Mouse (Mus musculus) heart, embryonic 11.5 days (tissue): Measurements from ENCODE around the gene Ptpa. TPM values are rescaled to one million over a fixed set of nuclear protein-coding genes. Genes with fewer than 3 reads are reported as not detected.

ENCODE experiments used
- ATAC-seq: fragments of 200-750 bp; cut with Nextera tagmentation; replicated peaks from 2 replicates; pipeline ENCODE4 v1.8.0; 2017; ENCODE audit warnings: moderate library complexity; ENCODE audit not compliant: insufficient number of reproducible peaks, low FRiP score, low TSS enrichment
- H3K27ac ChIP-seq: fragments of 300-500 bp; sonication (generic); 2 replicates; pipeline ENCODE4 v1.5.1; 2014; ENCODE audit warnings: mild to moderate bottlenecking, low read depth, low read length
- H3K27me3 ChIP-seq: fragments of 300-500 bp; sonication (generic); 2 replicates; pipeline ENCODE4 v1.6.1; 2014; ENCODE audit warnings: mild to moderate bottlenecking, low read length, mixed read lengths; ENCODE audit not compliant: control insufficient read depth, insufficient read depth
- H3K36me3 ChIP-seq: fragments of 300-500 bp; sonication (generic); 2 replicates; pipeline ENCODE4 v1.6.1; 2014; ENCODE audit warnings: mild to moderate bottlenecking, low read length, moderate library complexity, mixed read lengths; ENCODE audit not compliant: control insufficient read depth, insufficient read depth
- H3K4me1 ChIP-seq: fragments of 300-500 bp; sonication (generic); 2 replicates; pipeline ENCODE4 v1.6.1; 2014; ENCODE audit warnings: low read length; ENCODE audit not compliant: control insufficient read depth, insufficient read depth
- H3K4me2 ChIP-seq: fragments of 300-500 bp; sonication (generic); 2 replicates; pipeline ENCODE4 v1.6.1; 2014; ENCODE audit warnings: mild to moderate bottlenecking, moderate library complexity
- H3K4me3 ChIP-seq: fragments of 300-500 bp; sonication (generic); 2 replicates; pipeline ENCODE4 v1.5.1; 2014; ENCODE audit warnings: low read depth, low read length
- H3K9ac ChIP-seq: fragments of 300-500 bp; sonication (generic); 2 replicates; pipeline ENCODE4 v1.6.1; 2014; ENCODE audit warnings: mild to moderate bottlenecking, low read depth, low read length, moderate library complexity
- H3K9me3 ChIP-seq: fragments of 300-500 bp; sonication (generic); replicated peaks from 2 replicates; pipeline ENCODE4 v1.6.1; 2016; ENCODE audit warnings: low read length; ENCODE audit not compliant: control insufficient read depth
- WGBS: fragments of 180-500 bp; shearing (Covaris S2); extraction: QIAGEN DNeasy Blood & Tissue Kit; methylation state at CpG from one replicate; pipeline ENCODE4 v1.1.7; 2014; ENCODE audit not compliant: insufficient replicate concordance; 5-methylcytosine and 5-hydroxymethylcytosine counted together
- polyA plus RNA-seq: library from polyadenylated mRNA; unstranded; fragments of >200 nt; fragmentation: Nextera tagmentation; extraction: Ambion mirVana; gene quantifications from 2 replicates; pipeline ENCODE4 v1.2.1, GENCODE M21; 2014

Ptpa gene
- polyA plus RNA-seq, 1 experiment from 2014 or later = 63.5 TPM

DNA sequence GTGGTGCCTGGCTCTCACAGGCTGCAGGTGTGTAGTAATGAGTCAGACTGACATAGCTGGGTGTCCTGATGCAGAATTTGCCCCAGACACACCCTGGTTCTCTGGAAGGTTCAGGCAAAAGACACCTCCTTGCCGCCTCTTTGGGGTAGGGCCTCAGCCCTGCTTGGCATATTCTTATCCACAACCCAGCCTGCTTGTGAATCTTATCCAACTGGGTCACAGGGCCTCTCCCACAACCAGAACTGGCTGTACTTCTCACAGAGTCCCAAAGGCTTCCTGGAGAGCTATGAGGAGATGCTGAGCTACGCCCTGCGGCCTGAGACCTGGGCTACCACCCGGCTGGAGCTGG, 34.5 kb upstream of the Ptpa start:
- Histone ChIP-seq H3K36me3 (peaks cover 37% of the 10 kb centered on the region), H3K27me3 (no peaks in the 10 kb centered on the region), H3K4me3 (no peak overlapping the region), H3K4me2 (no peak overlapping the region), H3K27ac (no peak overlapping the region), H3K9ac (no peak overlapping the region), H3K4me1 (no peaks in the 10 kb centered on the region), H3K9me3 (no peaks in the 10 kb centered on the region)
- 89% methylated on average over 4 of the region's 4 CpGs for WGBS
- 0 out of 2 replicates have a peak, but pooled peaks have one; percentile 11 for ATAC-seq

DNA sequence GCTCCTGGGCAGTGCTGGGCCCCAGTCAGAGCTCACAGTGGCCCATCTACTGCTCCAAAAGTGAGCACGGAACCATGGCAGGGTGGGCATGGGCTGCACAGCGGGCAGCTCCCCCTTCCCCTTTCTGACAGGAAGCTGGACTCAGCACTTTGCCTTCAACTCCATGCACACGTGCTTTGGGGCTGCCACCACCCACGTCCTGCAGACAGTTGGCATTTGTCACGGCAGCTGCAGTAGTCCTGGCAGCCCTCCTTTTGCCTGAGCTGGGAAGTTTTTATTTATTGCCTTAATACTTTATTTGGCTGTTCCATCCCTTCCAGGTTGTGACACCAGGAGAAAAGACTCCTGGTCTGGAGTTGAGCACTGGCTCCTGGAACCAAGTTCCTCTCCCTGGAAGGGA, 31.0 kb upstream of the Ptpa start:
- Histone ChIP-seq H3K27me3 (no peaks in the 10 kb centered on the region), H3K9ac (no peak overlapping the region), H3K27ac (peak overlapping the region; percentile 19; the same call in 1 of the 2 replicates), H3K4me3 (no peak overlapping the region), H3K36me3 (peaks cover 20% of the 10 kb centered on the region), H3K4me2 (no peak overlapping the region), H3K9me3 (no peaks in the 10 kb centered on the region), H3K4me1 (no peaks in the 10 kb centered on the region)
- WGBS = 82% methylated on average over 5 of the region's 5 CpGs
- no peak for ATAC-seq

DNA sequence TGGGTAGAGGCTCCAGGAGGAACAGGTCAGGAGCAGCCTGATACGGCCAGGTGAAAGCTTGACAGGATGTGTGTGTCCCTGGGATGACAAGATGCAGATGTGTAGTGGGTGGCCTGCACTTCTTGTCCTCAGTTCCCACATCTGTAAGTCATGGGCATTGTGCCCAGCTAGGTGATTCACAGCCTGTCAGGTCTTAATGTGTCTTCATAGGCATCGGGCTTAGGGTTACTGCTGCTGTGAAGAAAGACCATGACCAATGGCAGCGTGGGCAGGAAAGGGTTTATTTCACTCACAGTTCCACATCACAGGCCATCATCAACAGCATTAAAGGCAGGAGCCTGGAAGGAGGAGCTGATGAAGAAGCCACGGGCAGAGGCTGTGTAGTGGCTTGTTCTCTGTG, 30.2 kb upstream of the Ptpa start:
- H3K9ac ChIP-seq = no peak overlapping the region
- H3K9me3 ChIP-seq = no peaks in the 10 kb centered on the region
- no peak overlapping the region for H3K4me2 ChIP-seq
- WGBS = 84% methylated on average over 4 of the region's 4 CpGs
- H3K4me1 ChIP-seq = no peaks in the 10 kb centered on the region
- H3K27me3 ChIP-seq = no peaks in the 10 kb centered on the region
- H3K4me3 ChIP-seq = no peak overlapping the region
- no peak overlapping the region for H3K27ac ChIP-seq
- H3K36me3 ChIP-seq = peaks cover 17% of the 10 kb centered on the region
- no peak for ATAC-seq

DNA sequence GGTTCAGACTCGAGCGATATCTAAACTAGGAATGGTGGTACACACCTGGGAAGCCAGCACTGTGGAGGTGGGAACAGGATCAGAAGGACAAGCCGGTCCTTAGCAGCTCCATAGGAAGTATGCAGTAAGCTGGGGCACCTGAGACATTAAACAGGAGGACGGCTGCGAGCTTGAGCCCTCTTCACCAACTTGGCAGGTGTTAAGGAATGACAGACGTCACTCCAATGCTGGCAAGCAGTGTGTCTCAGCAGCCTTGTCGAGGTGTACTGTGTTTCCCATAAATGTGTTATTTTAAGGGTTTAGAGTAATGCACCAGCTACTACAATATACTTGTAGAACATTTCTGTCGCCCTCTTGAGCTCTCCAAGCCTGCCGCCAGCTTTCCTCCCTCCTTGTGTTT, 28.9 kb upstream of the Ptpa start:
- H3K4me2 ChIP-seq = no peak overlapping the region
- no peaks in the 10 kb centered on the region for H3K4me1 ChIP-seq
- H3K27me3 ChIP-seq = no peaks in the 10 kb centered on the region
- H3K4me3 ChIP-seq = no peak overlapping the region
- no peak overlapping the region for H3K9ac ChIP-seq
- H3K27ac ChIP-seq = no peak overlapping the region
- ATAC-seq = no peak
- H3K36me3 ChIP-seq = peaks cover 7% of the 10 kb centered on the region
- WGBS = 81% methylated on average over 9 of the region's 9 CpGs
- no peaks in the 10 kb centered on the region for H3K9me3 ChIP-seq

DNA sequence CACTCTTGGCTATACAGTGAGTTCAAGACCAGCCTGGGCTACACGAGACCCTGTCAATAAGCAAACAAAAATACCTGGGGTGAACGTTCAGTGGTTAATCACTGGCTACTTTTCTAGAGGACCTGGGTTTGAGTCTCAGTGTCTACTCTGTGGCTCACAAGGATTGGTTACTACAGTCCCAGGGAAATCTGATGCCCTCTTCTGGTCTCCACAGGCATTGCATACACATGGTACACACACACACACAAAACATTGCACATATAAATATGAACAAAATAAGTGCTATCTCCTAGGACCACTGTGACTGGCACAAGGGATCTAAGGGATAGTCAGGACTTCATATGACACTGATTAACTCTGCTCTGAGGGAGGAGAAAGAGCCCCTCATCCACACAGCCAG, 26.8 kb upstream of the Ptpa start:
- H3K36me3 ChIP-seq = 0 out of 2 replicates have a peak, but pooled peaks cover 1% of the 10 kb centered on the region
- H3K4me2 ChIP-seq = no peak overlapping the region
- WGBS = 89% methylated on average over 2 of the region's 2 CpGs
- H3K9me3 ChIP-seq = no peaks in the 10 kb centered on the region
- no peak overlapping the region for H3K9ac ChIP-seq
- no peak for ATAC-seq
- no peaks in the 10 kb centered on the region for H3K27me3 ChIP-seq
- peaks cover 10% of the 10 kb centered on the region for H3K4me1 ChIP-seq
- H3K27ac ChIP-seq = no peak overlapping the region
- H3K4me3 ChIP-seq = no peak overlapping the region

DNA sequence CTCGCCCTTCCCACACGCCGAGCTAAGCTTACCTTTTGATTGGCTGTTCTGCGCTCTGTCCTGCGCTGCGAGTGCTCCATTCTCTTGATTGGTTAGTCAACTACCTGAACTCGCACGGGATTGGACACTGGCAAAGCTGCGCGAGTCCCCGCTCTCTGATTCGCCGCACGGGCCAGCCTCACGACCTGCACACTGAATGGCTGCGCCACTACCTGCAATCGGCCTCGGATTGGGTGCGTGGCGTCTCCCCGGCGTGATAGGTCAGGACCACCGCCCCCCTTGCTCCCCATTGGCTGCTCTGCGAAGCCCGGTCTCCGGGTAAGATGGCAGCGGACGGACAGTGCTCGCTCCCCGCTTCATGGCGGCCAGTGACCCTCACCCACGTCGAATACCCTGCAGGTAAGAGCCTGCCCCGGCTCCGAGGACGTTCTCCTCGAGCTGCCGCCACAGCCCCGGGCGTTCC, 23.7 kb upstream of the Ptpa start, which contains the start of gene Dolpp1:
Gene Dolpp1 (plus strand): TSS at position 141 of the 463 bp plus-strand sequence.
- H3K27me3 ChIP-seq = no peaks in the 10 kb centered on the region
- H3K27ac ChIP-seq = peak within 1 kb of the TSS; percentile 80
- H3K4me2 ChIP-seq = peak within 1 kb of the TSS; percentile 97
- H3K4me3 ChIP-seq = peak within 1 kb of the TSS; percentile 82
- peaks cover 13% of the 10 kb centered on the region for H3K4me1 ChIP-seq
- H3K9me3 ChIP-seq = no peaks in the 10 kb centered on the region
- WGBS = under 1% methylated on average over 40 of the region's 40 CpGs
- H3K9ac ChIP-seq = peak within 1 kb of the TSS; percentile 77
- ATAC-seq = peak; percentile 98
- no peaks in the 10 kb centered on the region for H3K36me3 ChIP-seq

DNA sequence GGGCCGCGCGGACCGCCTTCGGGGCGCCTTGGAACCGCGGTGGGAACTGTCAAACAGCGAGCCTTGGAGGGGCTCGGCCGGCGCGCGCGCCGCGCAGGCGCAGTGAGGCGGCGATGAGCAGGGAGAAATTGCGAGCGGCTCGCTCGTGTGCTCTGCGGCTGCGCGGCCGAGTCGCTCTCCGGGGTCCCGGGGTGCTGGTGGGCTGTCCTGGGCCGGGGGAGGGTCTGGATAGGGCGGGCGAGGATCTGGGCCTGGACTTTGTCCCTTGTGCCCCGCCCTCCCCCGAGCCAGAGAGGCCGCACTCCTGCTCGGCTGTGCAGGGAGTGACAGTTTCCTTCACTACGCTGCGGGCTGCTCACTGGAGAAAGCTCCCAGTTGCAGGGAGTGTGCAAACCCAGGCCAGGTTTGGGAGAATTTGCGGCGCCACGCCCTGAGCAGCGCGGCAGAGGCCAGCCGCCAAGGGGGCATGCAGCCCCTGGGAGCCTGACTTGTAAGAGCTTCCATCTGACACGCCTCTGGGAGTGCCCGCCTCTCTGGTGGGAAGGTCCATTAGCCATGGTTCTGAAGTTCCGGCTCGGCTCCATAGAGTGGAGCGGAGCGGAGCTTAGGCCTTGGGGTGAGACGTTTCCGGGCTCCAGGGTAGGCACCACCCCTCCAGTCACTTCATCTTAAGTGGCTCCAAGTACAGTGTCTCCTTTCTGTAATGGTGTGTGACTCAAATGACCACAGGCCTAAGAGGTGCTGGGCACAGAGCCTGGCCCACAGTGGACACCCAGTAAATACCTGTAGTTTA, 23.1 kb upstream of the Ptpa start:
- peak overlapping the region; percentile 82 for H3K4me3 ChIP-seq
- H3K4me1 ChIP-seq = peaks cover 13% of the 10 kb centered on the region
- peaks cover 4% of the 10 kb centered on the region for H3K36me3 ChIP-seq
- no peaks in the 10 kb centered on the region for H3K27me3 ChIP-seq
- H3K27ac ChIP-seq = peak overlapping the region; percentile 80
- H3K9me3 ChIP-seq = no peaks in the 10 kb centered on the region
- peak overlapping the region; percentile 77 for H3K9ac ChIP-seq
- under 1% methylated on average over 35 of the region's 54 CpGs for WGBS
- peak overlapping the region; percentile 97 for H3K4me2 ChIP-seq
- ATAC-seq = peak; percentile 71

DNA sequence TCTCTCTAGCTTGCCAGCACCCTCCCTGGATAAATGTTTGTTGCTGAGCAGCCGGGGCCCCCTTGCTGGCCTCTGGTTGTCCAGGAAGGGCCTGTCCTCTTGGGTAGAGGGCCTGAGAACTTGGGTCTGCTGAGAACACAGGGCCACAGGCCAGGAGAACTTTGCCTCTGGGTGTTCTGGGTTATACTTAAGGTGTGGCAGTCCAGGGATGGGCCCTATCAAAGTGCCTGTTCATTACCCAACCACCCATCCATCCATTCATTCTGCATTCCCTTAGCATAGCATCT, 22.5 kb upstream of the Ptpa start:
- Histone ChIP-seq H3K4me3 (peak overlapping the region; percentile 82), H3K9ac (peak overlapping the region; percentile 77), H3K27ac (peak overlapping the region; percentile 80), H3K9me3 (no peaks in the 10 kb centered on the region), H3K4me1 (peaks cover 13% of the 10 kb centered on the region), H3K27me3 (no peaks in the 10 kb centered on the region), H3K4me2 (peak overlapping the region; percentile 97), H3K36me3 (peaks cover 7% of the 10 kb centered on the region)
- no peak for ATAC-seq
- WGBS = 71% methylated on average over 1 of the region's 1 CpGs

DNA sequence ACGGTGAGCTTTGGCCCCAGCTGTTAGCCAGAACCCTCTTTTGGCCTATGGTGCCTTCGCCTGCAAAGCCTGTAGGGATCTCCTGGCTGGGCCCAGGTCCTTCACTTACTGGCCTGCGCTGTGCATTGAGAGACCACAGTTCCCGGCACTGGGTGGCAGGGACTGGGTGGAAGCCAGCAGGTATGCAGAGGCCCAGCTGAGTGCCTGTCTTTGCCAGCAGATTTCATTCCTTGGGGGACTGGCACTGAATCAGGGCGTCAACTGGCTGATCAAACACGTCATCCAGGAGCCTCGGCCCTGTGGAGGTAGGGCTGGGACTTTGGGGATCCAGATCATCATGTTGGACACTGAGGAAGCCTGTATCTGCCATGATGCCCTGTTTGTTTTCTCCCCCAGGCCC, 20.1 kb upstream of the Ptpa start:
- 90% methylated on average over 7 of the region's 7 CpGs for WGBS
- ATAC-seq = no peak
- no peak overlapping the region for H3K27ac ChIP-seq
- H3K4me1 ChIP-seq = peaks cover 13% of the 10 kb centered on the region
- no peak overlapping the region for H3K4me2 ChIP-seq
- H3K9ac ChIP-seq = no peak overlapping the region
- H3K4me3 ChIP-seq = no peak overlapping the region
- H3K27me3 ChIP-seq = no peaks in the 10 kb centered on the region
- H3K9me3 ChIP-seq = no peaks in the 10 kb centered on the region
- peaks cover 13% of the 10 kb centered on the region for H3K36me3 ChIP-seq
